Mouse (Mus musculus) limb, embryonic 10.5 days (tissue): Measurements from ENCODE around the gene Aldh1a3. TPM values are rescaled to one million over a fixed set of nuclear protein-coding genes. Genes with fewer than 3 reads are reported as not detected.
A peak's percentile ranks its signal among the peaks of the same experiment; 100 is the strongest.

Experiments used
- DNase-seq: peaks from one replicate; pipeline ENCODE4 v3.0.0-alpha.2; 2017; ENCODE audit warnings: low spot score
- H3K27ac ChIP-seq: fragments of 300-500 bp; sonication (generic); 2 replicates; pipeline ENCODE4 v1.5.1; 2016; ENCODE audit warnings: mild to moderate bottlenecking
- H3K27me3 ChIP-seq: fragments of 300-500 bp; sonication (generic); 2 replicates; pipeline ENCODE4 v1.6.1; 2016; ENCODE audit warnings: low read depth, mild to moderate bottlenecking; ENCODE audit not compliant: poor library complexity, severe bottlenecking
- H3K36me3 ChIP-seq: fragments of 300-500 bp; sonication (generic); 2 replicates; pipeline ENCODE4 v1.6.1; 2016; ENCODE audit warnings: mild to moderate bottlenecking, moderate library complexity
- H3K4me1 ChIP-seq: fragments of 300-500 bp; sonication (generic); 2 replicates; pipeline ENCODE4 v1.6.1; 2016
- H3K4me3 ChIP-seq: fragments of 300-500 bp; sonication (generic); 2 replicates; pipeline ENCODE4 v1.5.1; 2016; ENCODE audit warnings: mild to moderate bottlenecking, moderate library complexity
- H3K9me3 ChIP-seq: fragments of 300-500 bp; sonication (generic); replicated peaks from 2 replicates; pipeline ENCODE4 v1.6.1; 2016; ENCODE audit warnings: mild to moderate bottlenecking
- WGBS: fragments of 180-500 bp; shearing (Covaris S2); methylation state at CpG from one replicate; pipeline ENCODE4 v1.1.7; 2016; 5-methylcytosine and 5-hydroxymethylcytosine counted together
- polyA plus RNA-seq: library from polyadenylated mRNA; unstranded; fragments of >200 nt; fragmentation: Nextera tagmentation; extraction: Ambion mirVana; gene quantifications from 2 replicates; pipeline ENCODE4 v1.2.1, GENCODE M21; 2016

Gene Aldh1a3
- 1.1 and 1.5 TPM in 2 replicates for polyA plus RNA-seq

DNA sequence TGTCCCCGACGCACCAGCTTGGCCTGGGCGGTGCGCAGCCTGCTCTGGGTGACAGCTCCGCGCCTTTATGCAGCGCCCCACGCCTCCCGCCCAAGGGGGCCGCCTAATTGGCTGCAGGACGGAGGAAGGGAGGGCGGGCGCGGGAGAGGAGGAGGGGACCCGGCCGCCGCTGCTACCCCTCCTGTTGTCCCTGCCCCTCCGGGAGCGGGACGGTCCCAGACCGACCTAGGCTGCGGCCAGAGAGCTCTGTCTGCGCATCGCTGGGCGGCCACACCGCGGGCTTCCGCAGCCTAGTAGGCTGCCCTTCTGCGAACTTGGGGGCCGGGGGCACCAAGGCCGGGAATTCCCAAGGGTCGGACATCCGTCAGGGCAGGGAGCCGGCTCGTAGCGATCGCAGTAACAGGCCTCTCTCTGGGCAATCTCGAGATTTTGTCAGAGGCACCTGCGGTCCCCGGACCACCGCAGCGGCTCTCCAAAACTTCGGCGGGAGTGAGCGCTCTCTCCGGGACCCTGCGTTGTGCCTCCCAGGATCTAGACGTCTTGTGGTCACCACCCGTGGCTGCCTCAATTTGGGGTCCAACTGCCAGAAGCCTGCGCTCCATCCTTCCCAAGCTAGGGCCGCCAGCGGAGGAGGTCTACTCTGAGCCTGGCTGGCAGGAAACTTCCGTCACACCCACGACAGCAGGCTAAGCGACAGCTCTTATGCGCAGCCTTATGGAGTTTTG is at the start of gene Aldh1a3:
Gene Aldh1a3, minus strand, starts transcription at position 81 of the 725 bp plus-strand sequence.
- Histone ChIP-seq H3K27ac (peak within 1 kb of the TSS; percentile 32; the same call in 1 of the 2 replicates), H3K4me1 (peaks cover 19% of the 10 kb centered on the region), H3K9me3 (no peaks in the 10 kb centered on the region), H3K27me3 (peaks cover 80% of the 10 kb centered on the region), H3K36me3 (no peaks in the 10 kb centered on the region), H3K4me3 (peak within 1 kb of the TSS; percentile 62)
- WGBS: under 1% methylated on average over 55 of the region's 56 CpGs
- DNase-seq: peak; percentile 65

DNA sequence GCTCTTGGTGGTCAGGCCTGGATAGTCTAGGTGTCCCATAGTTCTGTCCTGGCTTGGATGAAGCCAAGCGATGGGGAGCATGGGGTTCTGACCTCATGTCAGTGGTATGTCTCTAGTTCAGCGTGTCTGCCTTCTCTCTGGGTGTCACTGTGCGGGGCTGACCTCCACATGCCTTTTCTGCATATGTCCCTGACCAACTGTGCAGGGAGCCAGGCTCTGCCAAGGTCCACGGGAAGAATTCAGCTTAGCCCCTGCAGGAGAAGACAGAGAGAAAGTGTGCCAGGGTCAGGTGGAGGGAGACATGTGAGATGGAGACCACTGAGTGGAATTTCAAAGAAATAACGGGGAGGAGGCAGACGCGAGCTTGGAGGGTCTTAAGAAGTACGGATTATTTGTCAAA is 49.0 kb upstream of the Aldh1a3 start:
- Histone ChIP-seq H3K4me3 (no peak overlapping the region), H3K9me3 (no peaks in the 10 kb centered on the region), H3K27me3 (no peaks in the 10 kb centered on the region), H3K27ac (no peak overlapping the region), H3K36me3 (no peaks in the 10 kb centered on the region), H3K4me1 (peaks cover 33% of the 10 kb centered on the region)
- WGBS: 58% methylated on average over 8 of the region's 8 CpGs
- DNase-seq: no peak

DNA sequence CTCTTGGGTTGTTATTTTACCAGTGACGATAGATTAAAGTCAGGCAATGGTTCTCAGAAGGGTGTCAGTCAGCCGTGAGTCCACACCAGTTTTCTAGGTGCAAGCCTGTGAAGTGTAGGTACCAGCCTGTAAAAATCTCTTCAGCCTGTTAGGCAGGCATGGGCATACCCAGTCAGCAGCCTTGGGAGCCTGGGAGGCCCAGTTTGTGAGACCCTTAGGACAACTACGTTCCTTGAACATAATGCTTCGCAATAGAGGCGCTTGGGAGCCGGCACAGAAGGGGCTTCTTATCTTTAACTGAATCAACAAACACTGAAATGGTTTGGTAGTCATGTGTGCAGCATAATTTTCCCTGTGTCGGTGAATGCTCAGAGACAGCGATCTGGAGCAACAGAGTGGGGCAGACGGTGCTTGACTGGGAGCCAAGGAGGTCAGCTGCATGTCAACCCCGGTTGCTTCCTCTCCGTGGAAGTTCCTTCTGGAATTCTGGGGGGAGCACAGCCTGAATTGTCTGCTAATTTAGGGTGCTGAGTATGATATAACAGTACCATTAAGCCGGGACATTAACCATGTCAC is 44.4 kb upstream of the Aldh1a3 start:
- Histone ChIP-seq H3K9me3 (no peaks in the 10 kb centered on the region), H3K27ac (no peak overlapping the region), H3K36me3 (no peaks in the 10 kb centered on the region), H3K27me3 (no peaks in the 10 kb centered on the region), H3K4me3 (no peak overlapping the region), H3K4me1 (peaks cover 6% of the 10 kb centered on the region; the same call in 1 of the 2 replicates)
- WGBS: 88% methylated on average over 12 of the region's 12 CpGs
- no peak for DNase-seq

DNA sequence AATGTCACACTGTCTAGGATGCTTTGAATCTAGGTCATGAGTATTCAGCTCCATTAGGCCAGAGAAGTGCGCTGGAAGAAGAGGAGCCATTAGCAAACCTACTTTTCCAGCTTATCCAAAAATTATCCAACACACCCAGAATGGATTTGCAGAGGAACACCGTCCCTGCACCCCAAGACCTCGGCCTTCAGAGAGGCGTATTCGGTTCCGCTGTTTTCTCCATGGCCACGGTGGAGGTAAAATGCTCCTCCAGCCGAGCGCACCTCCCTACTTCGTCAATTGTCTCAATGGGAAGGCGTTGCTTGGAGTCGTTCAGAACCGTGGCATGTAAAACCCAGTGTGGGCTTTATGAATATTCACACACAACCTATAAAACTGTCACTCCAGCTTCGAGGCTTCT is 39.3 kb upstream of the Aldh1a3 start:
- Histone ChIP-seq H3K36me3 (no peaks in the 10 kb centered on the region), H3K4me1 (no peaks in the 10 kb centered on the region), H3K9me3 (no peaks in the 10 kb centered on the region), H3K4me3 (no peak overlapping the region), H3K27me3 (no peaks in the 10 kb centered on the region), H3K27ac (no peak overlapping the region)
- no peak for DNase-seq
- 94% methylated on average over 14 of the region's 14 CpGs for WGBS

DNA sequence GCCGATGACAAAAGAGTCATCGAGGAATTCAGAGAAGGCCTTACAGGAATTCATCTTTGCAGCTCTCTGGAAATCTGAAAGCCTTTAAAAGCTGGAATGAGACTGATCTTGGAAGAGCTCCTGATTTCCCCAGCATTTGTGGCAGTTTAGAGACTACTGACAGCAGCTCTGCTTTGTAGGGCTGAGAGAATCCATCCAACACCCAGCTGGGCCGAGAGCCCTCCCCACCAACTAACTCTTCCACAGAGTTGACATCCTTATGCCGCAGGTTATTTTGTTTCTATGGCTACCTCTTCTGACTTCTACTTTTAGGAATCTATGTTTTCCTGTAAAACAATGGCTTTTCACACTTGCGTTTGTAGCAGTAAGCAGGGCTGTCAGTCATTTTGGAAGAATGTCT is 37.9 kb upstream of the Aldh1a3 start:
- Histone ChIP-seq H3K9me3 (no peaks in the 10 kb centered on the region), H3K27me3 (no peaks in the 10 kb centered on the region), H3K4me3 (no peak overlapping the region), H3K36me3 (no peaks in the 10 kb centered on the region), H3K27ac (no peak overlapping the region), H3K4me1 (no peaks in the 10 kb centered on the region)
- 90% methylated on average over 5 of the region's 5 CpGs for WGBS
- DNase-seq: no peak

DNA sequence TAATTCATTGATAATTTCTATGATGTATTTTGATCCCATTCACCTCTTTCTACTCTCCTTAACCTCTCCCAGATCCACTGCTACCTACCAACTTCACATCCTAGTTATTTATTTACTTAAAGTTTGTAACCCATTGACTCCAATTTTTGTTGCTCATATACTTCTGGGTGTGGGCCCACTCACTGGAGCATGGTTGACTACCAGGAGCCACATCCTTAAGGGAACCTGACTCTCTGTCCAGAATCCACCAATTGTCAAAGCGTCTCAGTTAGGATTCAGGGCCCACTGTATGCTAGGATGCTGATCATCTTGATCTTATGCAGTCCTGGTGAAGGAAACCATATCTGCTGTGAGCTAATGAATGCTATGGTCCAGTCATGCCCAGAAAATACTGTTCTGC is 35.8 kb upstream of the Aldh1a3 start:
- Histone ChIP-seq H3K27ac (no peak overlapping the region), H3K4me3 (no peak overlapping the region), H3K4me1 (no peaks in the 10 kb centered on the region), H3K27me3 (no peaks in the 10 kb centered on the region), H3K36me3 (no peaks in the 10 kb centered on the region), H3K9me3 (no peaks in the 10 kb centered on the region)
- 90% methylated on average over 1 of the region's 1 CpGs for WGBS
- DNase-seq: no peak

DNA sequence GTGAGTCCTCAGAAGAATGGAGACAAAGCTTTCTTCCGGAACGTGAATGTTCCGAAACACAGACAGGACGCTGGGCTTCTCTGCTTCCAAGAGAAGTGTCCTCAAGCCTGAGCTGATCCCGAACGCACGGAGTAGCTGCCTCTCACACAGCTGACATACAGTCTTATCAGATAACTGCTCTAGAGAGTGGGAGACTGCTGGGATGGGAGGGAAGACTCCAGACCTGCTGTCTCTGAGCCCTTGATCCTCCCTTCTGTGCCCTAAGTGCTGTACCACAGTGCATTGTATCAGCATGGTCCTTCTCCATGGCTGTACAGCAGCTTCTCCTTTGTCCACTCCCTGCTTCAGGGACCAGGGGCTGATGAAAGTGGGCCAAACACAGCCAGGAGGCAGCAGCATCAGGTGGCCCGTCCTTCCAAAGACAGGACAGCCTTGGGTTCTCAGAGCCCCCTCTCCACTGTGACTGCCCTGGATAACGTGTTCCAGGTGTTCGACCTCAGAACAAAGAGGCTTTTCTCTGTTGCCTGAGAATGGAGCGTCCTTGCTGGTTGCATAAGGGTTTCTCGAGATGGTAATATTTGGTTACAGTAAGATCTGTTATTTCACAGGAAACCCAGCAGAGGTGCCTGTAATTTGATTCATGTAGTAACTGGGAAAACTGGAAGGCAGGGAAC is 24.4 kb upstream of the Aldh1a3 start:
- DNase-seq: peak; percentile 54
- H3K4me1 ChIP-seq: peaks cover 63% of the 10 kb centered on the region

DNA sequence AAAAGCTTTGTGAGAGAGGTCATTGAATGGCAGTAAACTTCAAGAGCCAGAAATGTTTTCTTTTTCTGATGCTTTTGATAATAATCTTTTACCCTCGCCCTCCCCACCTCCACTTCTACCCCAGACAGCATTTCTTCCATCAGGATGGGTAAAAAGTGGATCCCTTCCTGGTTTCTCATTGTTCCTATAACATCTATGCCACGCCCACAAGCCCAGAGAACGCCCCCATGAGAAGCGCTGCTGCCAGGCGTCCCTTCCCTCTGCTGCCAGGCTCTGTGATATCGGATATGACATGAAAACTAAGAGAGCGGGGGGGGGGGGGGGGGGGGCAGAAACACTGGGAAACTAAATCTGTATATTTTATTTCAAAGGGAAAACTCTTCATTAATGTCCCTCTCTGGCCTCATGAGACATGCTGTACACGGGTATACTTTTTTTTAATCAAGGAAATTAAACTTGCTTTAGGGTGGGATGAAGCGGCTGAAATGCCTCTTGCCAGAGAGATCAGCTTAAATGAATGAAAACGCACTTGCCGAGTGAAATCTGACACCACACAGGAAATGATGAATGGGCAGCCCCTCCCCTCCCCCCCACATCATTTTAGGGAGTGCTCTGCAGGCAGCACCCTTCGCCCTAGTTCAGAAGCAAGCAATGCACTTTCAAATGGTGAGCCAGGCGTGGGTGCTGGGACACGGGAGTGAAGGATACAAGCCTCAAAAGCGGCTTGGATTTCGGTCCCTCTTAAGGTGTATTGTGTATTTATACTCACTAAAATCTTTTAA is 22.8 kb upstream of the Aldh1a3 start:
- no peaks in the 10 kb centered on the region for H3K9me3 ChIP-seq
- peak overlapping the region; percentile 81 for H3K27ac ChIP-seq
- H3K4me3 ChIP-seq: peak overlapping the region; percentile 45
- peak; percentile 74 for DNase-seq
- H3K36me3 ChIP-seq: no peaks in the 10 kb centered on the region
- H3K27me3 ChIP-seq: 0 out of 2 replicates have a peak, but pooled peaks cover 5% of the 10 kb centered on the region
- 6% methylated on average over 15 of the region's 16 CpGs for WGBS
- H3K4me1 ChIP-seq: peaks cover 72% of the 10 kb centered on the region

More for the DNA sequence above, 24.4 kb upstream of the Aldh1a3 start:
- Histone ChIP-seq H3K9me3 (no peaks in the 10 kb centered on the region), H3K27me3 (0 out of 2 replicates have a peak, but pooled peaks cover 5% of the 10 kb centered on the region), H3K36me3 (no peaks in the 10 kb centered on the region), H3K4me3 (no peak overlapping the region), H3K27ac (peak overlapping the region; percentile 81)
- WGBS: 55% methylated on average over 12 of the region's 12 CpGs

DNA sequence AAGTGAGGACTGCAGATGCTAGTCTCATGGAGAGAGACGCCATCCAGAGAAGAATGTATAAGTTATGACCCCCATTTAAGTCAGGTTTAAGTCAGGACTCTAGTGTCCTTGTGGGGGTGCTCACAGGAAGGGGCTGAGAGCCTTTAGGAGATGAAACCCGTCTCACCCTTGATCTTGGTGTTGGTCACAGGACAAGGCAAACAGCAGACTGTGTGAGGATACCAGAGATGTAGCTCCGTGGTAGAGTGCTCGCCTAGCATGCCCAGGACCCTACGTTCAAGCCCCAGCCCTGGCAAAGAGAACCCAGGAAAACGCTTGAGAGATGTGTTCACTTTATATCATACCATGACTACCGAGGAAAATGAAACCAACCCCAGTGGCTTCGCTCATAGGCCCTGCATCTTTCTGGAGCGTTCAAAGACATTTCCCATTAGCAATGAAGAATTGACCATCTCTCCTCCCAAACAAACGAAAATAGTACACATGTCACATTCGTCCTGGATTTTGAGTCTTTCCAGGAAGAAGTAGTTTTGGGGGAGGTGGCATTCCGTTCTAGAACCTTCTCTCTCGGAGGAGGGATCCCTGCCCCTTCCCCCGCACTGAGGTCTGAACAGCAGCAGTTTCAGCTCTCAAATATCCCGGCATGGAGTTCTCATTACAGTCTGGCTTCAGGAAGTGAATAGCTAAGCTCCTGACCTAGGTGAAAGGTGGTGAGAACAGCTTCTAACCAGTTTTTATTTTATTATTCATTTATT is 21.6 kb upstream of the Aldh1a3 start:
- WGBS: 76% methylated on average over 15 of the region's 15 CpGs
- H3K4me1 ChIP-seq: peaks cover 67% of the 10 kb centered on the region
- no peak overlapping the region for H3K4me3 ChIP-seq

DNA sequence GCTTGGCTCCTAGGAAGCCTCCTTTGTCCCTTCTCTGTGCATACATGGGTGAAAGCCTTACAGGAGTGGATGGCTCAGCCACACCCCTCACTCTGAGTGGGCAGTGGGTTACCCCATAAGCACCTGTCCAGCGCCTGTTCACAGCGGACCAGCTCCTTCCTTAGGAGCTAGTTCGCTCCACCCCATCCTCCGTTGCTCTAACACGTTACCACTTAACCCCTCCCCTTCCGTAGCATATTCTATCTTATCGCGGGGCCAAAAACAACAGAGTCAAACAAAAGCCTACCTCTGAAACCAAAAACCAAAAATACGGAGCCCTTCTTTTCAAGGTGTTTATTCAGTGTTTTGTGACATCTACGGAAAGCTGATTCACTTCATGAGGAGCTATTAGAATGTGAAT is 21.0 kb upstream of the Aldh1a3 start:
- Histone ChIP-seq H3K36me3 (no peaks in the 10 kb centered on the region), H3K4me3 (no peak overlapping the region), H3K27ac (no peak overlapping the region), H3K27me3 (peaks cover 8% of the 10 kb centered on the region; the same call in 1 of the 2 replicates), H3K4me1 (peaks cover 61% of the 10 kb centered on the region), H3K9me3 (no peaks in the 10 kb centered on the region)
- WGBS: 55% methylated on average over 10 of the region's 10 CpGs
- DNase-seq: no peak

More for the DNA sequence above, 21.6 kb upstream of the Aldh1a3 start:
- Histone ChIP-seq H3K27me3 (peaks cover 6% of the 10 kb centered on the region; the same call in 1 of the 2 replicates), H3K36me3 (no peaks in the 10 kb centered on the region), H3K27ac (peak overlapping the region; percentile 50; the same call in 1 of the 2 replicates), H3K9me3 (no peaks in the 10 kb centered on the region)
- DNase-seq: no peak

DNA sequence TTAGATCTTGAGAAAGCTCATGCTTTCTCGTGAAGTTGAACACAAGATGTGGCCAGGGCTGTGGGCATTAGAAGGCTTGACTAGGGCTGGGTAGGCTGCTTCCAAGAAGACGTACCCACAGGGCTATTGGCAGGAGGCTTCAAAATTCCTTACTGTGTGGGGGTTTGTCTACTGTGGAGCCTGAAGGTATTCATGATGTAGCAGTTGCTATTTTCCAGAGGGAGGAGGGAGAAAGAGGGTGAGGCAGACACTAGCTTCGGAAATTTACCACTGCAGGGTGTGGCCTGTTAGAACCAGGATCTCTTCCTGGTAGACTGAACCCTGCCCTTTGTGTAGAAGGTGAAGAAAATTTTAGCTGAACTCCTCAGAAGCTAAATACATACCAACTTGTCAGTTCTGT is 19.5 kb upstream of the Aldh1a3 start:
- Histone ChIP-seq H3K4me1 (peaks cover 57% of the 10 kb centered on the region), H3K27me3 (peaks cover 8% of the 10 kb centered on the region; the same call in 1 of the 2 replicates), H3K4me3 (no peak overlapping the region), H3K36me3 (no peaks in the 10 kb centered on the region), H3K9me3 (no peaks in the 10 kb centered on the region), H3K27ac (no peak overlapping the region)
- DNase-seq: no peak
- WGBS: 78% methylated on average over 3 of the region's 3 CpGs
